Mouse (Mus musculus) frontal cortex, postnatal 36 days (tissue): Measurements from ENCODE around the gene Pias1.
A peak's percentile ranks its signal among the peaks of the same experiment; 100 is the strongest.

ENCODE experiments used
- DNase-seq, 2 experiments: peaks; one replicate each; pipeline ENCODE4 v3.0.0; 2022; ENCODE audit warnings: low spot score in 2 of 2

Pias1 gene

DNA sequence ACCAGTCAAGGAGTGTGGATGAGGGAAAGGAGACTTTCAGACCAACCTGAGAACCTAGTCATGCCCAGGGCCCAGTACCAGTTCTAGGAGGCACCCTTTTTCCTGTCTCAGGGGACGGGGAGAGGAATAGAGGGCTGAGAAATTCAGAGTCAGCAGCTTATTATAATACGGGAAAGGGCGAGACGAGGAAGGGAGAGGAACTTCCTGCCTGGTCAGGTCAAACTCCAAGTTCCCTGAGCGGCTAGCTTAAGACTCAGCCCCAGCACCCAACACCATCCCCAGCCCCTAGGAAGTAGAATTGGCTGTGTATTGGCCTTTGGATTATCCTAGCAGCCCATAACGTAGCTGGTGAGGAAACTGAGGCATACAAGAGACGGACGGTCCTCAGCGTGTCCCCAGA is 130.5 kb downstream of the Pias1 start:
- no peak for DNase-seq

GRCm38 (mm10) chr9:62854483-62854882 is 133.2 kb downstream of the Pias1 start:
- DNase-seq: no peak

DNA sequence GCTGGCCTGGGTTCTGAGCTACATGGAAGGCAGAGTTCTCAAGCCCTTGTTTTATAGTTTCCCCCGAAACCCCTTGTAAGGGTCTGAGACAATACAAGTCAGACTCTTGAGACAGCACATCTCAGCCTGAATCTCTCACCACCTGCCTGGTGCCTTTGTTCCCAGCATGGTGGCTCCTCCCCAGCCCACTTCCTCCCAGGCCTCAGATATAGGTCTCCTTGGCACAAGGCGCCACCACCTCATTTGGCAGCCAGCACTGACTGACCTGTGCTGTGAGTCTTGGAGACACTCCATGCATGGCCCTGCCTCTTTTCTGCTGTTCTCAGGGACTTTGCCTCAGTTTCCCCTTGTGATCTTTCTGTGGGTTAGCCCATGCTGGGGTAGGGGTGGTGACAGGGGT is 136.2 kb downstream of the Pias1 start:
- no peak for DNase-seq

DNA sequence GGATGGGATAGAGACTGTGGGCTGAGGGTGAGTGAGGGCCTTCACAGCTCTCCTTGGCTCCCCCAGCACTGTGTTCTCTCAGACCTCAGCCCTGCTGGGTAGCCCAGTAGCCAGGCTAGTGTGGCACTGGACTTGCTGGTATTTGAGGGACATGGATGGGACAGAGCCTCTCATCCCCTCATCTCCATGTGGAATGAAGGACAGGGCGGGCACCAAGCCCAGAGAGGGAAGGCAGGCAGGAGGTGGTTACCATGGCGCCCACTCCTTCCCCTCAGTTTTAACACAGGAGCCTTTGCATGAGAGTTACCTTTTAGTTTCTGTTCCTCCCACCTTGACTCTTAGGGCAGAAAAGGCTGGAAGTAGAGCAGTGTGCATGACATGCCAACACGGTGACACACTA is 139.1 kb downstream of the Pias1 start:
- DNase-seq: no peak

- DNase-seq: peak; percentile 86 to 87
These were observed 140.0 kb downstream of the Pias1 start for GRCm38 (mm10) chr9:62847694-62848093.

- DNase-seq: no peak
These were observed 143.3 kb downstream of the Pias1 start for GRCm38 (mm10) chr9:62844461-62844860.

DNA sequence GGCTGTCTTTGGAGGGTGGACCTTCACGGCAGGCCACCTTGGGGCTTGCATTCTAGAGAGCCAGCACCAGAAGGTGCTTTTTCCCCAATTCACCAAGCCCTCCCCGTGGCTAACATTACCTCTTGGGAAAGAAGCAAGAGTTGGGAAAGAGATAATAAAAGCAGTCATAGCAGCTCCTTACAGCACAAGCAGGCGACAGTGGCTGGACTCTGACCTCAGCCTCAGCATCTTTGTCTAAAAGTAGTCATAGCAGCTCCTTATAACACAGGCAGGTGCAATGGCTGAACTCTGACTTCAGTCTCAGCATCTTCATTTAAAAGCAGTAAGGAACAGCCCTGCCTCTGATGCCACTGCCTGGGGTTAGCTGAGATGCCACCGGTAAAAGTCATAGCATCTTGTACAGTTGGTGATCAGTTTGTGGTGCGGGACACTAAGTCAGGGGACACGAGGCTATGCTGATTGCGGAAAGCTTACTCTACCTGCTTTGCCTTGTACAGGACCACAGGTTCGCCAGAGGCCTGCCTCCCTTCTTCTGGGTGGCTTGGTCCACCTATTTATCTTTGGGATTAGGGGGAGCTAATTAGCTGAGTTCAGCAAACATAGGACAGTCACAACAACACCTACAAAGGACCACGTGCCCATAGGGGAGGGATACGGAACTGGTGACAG is 144.2 kb downstream of the Pias1 start:
- no peak for DNase-seq

DNA sequence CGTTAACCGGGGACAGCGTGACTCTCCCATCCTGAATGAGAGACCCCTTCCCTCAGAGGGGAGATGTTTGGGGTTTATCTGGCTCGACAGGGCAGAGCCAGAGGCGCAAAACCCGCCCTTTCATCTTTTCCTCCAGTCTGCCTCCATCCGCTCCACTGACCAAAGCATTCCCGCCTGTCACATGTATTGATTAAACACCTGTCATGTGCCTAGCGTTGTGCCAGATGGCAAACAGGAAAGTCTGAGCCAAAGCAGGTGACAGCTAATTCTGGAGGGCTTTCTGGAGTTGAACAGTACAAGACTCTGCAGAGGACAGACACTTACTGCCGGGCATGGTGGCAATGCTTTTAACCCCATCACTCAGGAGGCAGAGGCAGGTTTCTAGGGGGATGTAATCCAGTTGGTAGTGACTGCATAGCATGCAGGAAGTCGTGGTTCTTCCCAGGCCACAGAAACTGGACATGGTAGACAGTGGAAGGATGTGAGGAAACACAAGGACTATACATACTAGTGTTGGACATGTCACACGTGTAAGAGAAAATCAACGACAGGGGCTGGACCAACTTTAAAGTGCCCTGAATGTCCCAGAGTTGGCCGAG is 148.5 kb downstream of the Pias1 start:
- DNase-seq: no peak

DNA sequence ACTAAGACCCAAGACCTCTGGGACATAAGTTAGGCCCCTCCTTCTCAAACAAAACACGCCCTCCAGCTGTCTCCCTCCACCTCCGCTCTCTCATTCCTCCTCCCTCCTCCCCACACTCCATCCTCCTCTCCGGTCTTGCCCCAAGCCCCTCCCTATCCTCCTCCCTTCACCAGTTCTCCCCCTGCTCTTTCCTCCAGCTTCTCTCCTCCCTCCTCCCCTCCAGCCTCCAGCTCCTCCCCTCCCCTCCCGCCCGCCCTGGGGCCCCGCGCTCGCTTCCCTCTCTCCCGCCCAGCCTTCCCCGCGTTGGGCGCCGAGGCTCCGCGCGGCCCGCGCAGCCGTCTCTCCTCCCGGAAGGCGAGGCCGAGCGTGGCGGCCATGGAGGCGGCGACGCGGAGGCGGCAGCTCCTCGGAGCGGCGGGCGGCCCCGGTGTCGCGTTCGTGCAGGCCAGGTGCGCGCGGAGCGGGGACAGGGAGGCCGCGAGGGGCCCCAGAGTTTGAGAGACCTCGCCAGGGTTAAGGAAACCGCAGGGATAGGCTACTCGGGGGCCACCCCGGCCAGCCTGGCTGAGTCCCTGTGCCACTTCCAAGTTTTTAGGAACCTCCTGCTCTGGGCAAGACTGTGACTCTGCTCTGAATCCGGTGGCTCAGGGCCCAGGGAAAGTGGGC is 149.1 kb downstream of the Pias1 start, which contains the start of gene Cln6:
Gene Cln6 (plus strand): TSS at position 280 of the 666 bp plus-strand sequence.
- DNase-seq: peak; percentile 59 to 60

DNA sequence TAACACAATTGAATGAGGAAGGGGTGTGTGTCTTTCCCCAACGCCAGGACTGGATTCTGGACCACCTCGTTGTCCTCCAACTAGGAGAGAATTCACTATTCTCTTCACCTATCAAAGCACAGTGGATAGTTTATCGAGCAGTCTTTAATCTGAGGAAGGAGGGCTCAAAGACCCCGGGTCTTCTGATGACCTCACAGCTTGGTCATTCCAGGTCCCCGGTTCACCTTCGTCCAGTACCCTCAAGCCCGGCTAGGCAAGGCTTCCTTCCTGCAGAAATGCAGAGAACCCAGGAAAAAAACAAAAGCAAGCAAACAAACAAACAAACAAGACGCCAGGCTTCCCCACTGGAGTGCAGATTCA is 149.6 kb downstream of the Pias1 start:
- DNase-seq: no peak

GRCm38 (mm10) chr9:62837611-62838010 is 150.1 kb downstream of the Pias1 start:
- no peak for DNase-seq

DNA sequence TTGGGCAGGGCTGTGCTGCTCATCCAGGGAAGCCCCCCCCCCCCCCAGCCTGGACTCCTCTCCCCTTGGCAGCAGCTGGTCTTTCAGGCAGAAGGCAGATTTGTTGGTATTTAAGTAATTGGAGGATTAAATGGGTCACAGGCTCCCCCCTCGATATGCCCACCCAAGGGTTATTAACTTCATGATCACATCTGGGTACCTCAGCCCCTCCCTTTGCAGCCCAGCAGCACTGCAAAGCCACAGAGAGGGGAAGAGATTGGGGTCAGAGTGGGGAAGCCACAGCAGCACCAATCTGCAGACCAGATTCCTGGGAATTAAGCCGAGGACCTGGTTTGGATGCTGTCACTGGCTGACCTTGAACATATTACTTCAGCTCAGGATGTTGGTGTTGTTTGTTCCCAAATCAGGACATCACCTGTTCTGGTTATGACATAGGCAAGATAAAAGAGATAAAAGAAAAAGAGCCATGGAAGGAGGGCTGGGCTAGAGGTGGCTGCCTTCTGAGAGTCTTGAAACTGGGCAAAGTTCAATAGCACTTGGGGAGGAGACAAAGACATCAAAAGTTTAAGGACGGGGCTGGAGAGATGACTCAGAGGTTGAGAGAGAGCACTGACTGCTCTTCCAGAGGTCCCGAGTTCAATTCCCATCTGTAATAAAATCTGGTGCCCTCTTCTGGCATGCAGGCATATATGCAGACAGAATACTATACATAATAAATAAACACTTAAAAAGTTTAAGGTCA is 151.8 kb downstream of the Pias1 start:
- DNase-seq: no peak

- DNase-seq: no peak
These were observed 152.8 kb downstream of the Pias1 start for GRCm38 (mm10) chr9:62834906-62835305.

- no peak for DNase-seq
These were observed 157.8 kb downstream of the Pias1 start for GRCm38 (mm10) chr9:62829877-62830276.

- DNase-seq: peak; percentile 93 to 95
These were observed 159.1 kb downstream of the Pias1 start for GRCm38 (mm10) chr9:62828662-62829086.
